Mouse (Mus musculus) midbrain, embryonic 12.5 days (tissue): Measurements from ENCODE around the gene Tdgf1. TPM values are rescaled to one million over a fixed set of nuclear protein-coding genes. Genes with fewer than 3 reads are reported as not detected.

ENCODE experiments used
- microRNA-seq: library from miRNA; unstranded; fragments of <30 nt; microRNA quantifications from one replicate; pipeline ENCODE4, GENCODE M21; 2017
- polyA plus RNA-seq: library from polyadenylated mRNA; unstranded; fragments of >200 nt; fragmentation: Nextera tagmentation; extraction: Ambion mirVana; gene quantifications from 2 replicates; pipeline ENCODE4 v1.2.1, GENCODE M21; 2016

Gene Tdgf1
- polyA plus RNA-seq, 1 experiment from 2014 or later, result not detected

Small RNA genes lying within 50 kb of the gene (microRNA-seq; reads per million reads assigned to microRNA genes)
- gene Gm24269, result not detected

Other genes starting within 250 kb of the Tdgf1 start
- gene Myl3, start 204.3 kb downstream of the Tdgf1 start, polyA plus RNA-seq, result 1.2 and 1.3 TPM in 2 replicates
- 32.8 and 35.7 TPM in 2 replicates for gene Pth1r, start 199.0 kb downstream of the Tdgf1 start, polyA plus RNA-seq
- gene Prss42, start 148.0 kb downstream of the Tdgf1 start, polyA plus RNA-seq, result not detected in 2 replicates
- not detected in 2 replicates for gene Prss44, start 132.2 kb downstream of the Tdgf1 start, polyA plus RNA-seq
- not detected in 2 replicates for gene Prss43, start 119.5 kb downstream of the Tdgf1 start, polyA plus RNA-seq
- gene Prss45, start 111.6 kb downstream of the Tdgf1 start, polyA plus RNA-seq, result not detected in 2 replicates
- gene Prss46, start 101.7 kb downstream of the Tdgf1 start, polyA plus RNA-seq, result not detected in 2 replicates
- 0.21 TPM in 1 of 2 replicates, not detected in the other for gene Prss50, start 88.2 kb downstream of the Tdgf1 start, polyA plus RNA-seq
- 0.88 and 1.3 TPM in 2 replicates for gene Als2cl, start 66.3 kb downstream of the Tdgf1 start, polyA plus RNA-seq
- gene Tmie, start 66.0 kb downstream of the Tdgf1 start, polyA plus RNA-seq, result 0.17 and 0.24 TPM in 2 replicates
- not detected in 2 replicates for gene Fam240a, start 29.3 kb downstream of the Tdgf1 start, polyA plus RNA-seq
- 0.35 TPM in 1 of 2 replicates, not detected in the other for gene Lrrc2, start 5.4 kb upstream of the Tdgf1 start, polyA plus RNA-seq
- not detected in 2 replicates for gene Rtp3, start 44.4 kb upstream of the Tdgf1 start, polyA plus RNA-seq
- gene Ltf, start 73.1 kb upstream of the Tdgf1 start, polyA plus RNA-seq, result 1.1 and 1.8 TPM in 2 replicates
- 1.3 and 1.5 TPM in 2 replicates for gene Ccrl2, start 111.4 kb upstream of the Tdgf1 start, polyA plus RNA-seq
- gene Lrrfip2, start 171.4 kb upstream of the Tdgf1 start, polyA plus RNA-seq, result 50.5 and 53.6 TPM in 2 replicates